Mouse (Mus musculus): Measurements from ENCODE around the gene Astn2. TPM values are rescaled to one million over a fixed set of nuclear protein-coding genes. Genes with fewer than 3 reads are reported as not detected.

Gene Astn2
- polyA plus RNA-seq, 1 experiment = not detected

DNA sequence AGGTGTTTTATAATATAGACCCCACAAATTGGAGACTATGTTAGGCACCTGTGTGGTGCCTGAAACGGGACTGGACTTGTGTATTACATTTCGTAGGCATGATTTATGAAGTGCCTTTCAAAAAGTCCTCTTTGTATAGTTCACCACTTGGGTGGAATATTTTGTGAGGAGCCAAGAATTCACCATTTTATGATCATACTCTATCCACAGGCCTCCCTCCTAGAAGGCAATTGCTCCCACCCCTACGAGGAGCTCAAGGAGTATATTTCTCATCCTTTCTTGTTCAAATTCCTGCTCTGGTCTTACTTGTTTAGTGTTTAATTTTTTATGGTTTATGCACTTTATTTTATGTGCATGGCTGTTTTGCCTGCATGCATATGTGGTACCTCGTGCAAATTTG is 1021.3 kb downstream of the Astn2 start:
- Histone ChIP-seq H3K79me2 (ENCODE audit: control insufficient read depth, insufficient read depth) (no peaks in the 10 kb centered on the region), H3K36me3 (ENCODE audit: control insufficient read depth, insufficient read depth) (no peaks in the 10 kb centered on the region), H3ac (ENCODE audit: control insufficient read depth, insufficient read length) (no peak overlapping the region), H3K4me3 (no peak overlapping the region), H3K27me3 (ENCODE audit: control insufficient read depth, insufficient read depth, insufficient read length) (no peaks in the 10 kb centered on the region), H3K4me2 (ENCODE audit: low read depth) (no peak overlapping the region)
- TF ChIP-seq REST (IDR thresholded peaks at IDR 0.05; ENCODE audit: insufficient read depth, insufficient read length) (no peak), MYOG (IDR thresholded peaks at IDR 0.05; ENCODE audit: control insufficient read depth in 1 of 3, insufficient read depth in 1 of 3, insufficient read length in 2 of 3, low read depth in 2 of 3) (no peak), SRF (IDR thresholded peaks at IDR 0.05; ENCODE audit: control insufficient read depth, insufficient read length, low read depth) (no peak), MAX (IDR thresholded peaks at IDR 0.05; ENCODE audit: low read depth) (no peak), TCF12 (IDR thresholded peaks at IDR 0.05; ENCODE audit: insufficient read depth, poor library complexity, severe bottlenecking) (no peak), TCF3 (IDR thresholded peaks at IDR 0.05; ENCODE audit: insufficient read length, low read depth) (no peak)

DNA sequence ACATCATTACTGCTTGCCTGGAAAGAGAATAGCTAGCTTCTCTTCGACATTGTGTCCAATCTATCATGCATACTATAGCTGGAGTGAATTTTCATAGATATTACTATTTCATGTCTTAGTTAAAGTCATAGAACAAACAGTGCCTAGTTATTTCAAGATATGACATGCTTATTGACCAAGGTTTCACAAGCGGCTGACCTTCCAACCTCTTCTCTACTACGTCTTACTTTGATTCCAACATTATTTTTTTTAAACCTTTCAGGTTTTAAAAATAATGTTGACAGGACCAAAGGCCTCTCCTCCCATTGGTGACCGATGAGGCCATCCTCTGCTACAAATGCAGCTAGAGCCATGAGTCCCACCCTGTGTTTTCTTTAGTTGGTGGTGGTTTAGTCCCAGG is 1025.0 kb downstream of the Astn2 start:
- Histone ChIP-seq H3K4me3 (no peak overlapping the region), H3K4me2 (ENCODE audit: low read depth) (no peak overlapping the region), H3K79me2 (ENCODE audit: control insufficient read depth, insufficient read depth) (no peaks in the 10 kb centered on the region), H3ac (ENCODE audit: control insufficient read depth, insufficient read length) (no peak overlapping the region), H3K27me3 (ENCODE audit: control insufficient read depth, insufficient read depth, insufficient read length) (no peaks in the 10 kb centered on the region), H3K36me3 (ENCODE audit: control insufficient read depth, insufficient read depth) (no peaks in the 10 kb centered on the region)
- no peak for TF ChIP-seq POLR2AphosphoS2 (IDR thresholded peaks at IDR 0.05; ENCODE audit: insufficient read length, low read depth)
- no peak for TF ChIP-seq REST (IDR thresholded peaks at IDR 0.05; ENCODE audit: insufficient read depth, insufficient read length)
- TF ChIP-seq CEBPB (IDR thresholded peaks at IDR 0.05; ENCODE audit: insufficient read depth, poor library complexity, severe bottlenecking) = no peak
- TF ChIP-seq E2F4 (IDR thresholded peaks at IDR 0.05; ENCODE audit: insufficient read depth) = no peak
- TF ChIP-seq USF1 (IDR thresholded peaks at IDR 0.05; ENCODE audit: low read depth) = no peak
- no peak for TF ChIP-seq TCF12 (IDR thresholded peaks at IDR 0.05; ENCODE audit: insufficient read depth, poor library complexity, severe bottlenecking)
- TF ChIP-seq MYOG (IDR thresholded peaks at IDR 0.05; ENCODE audit: control insufficient read depth in 1 of 3, insufficient read depth in 1 of 3, insufficient read length in 2 of 3, low read depth in 2 of 3) = no peak
- no peak for TF ChIP-seq TCF3 (IDR thresholded peaks at IDR 0.05; ENCODE audit: insufficient read length, low read depth)
- no peak for TF ChIP-seq MAX (IDR thresholded peaks at IDR 0.05; ENCODE audit: low read depth)
- TF ChIP-seq POLR2A (IDR thresholded peaks at IDR 0.05; ENCODE audit: insufficient read length, low read depth) = no peak

DNA sequence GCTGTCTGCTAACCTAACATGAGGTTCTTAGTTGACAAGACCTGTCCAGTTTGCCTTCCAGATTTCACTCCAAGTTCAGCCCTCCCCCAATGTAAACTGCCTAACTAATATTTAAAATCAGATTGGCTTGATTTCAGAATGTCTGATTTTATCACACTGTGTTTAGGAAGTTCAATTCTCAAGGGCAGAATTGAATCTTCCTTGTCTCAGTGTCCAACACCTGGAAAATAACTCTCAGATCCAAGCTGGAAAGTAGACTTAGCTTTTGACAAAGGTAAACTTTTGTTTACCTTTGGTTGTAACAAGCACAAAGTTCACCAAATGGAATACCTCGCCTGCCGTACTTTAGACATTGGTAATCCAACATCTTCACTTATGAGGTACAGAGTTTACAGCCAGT is 1027.8 kb downstream of the Astn2 start:
- Histone ChIP-seq H3K79me2 (ENCODE audit: control insufficient read depth, insufficient read depth) (no peaks in the 10 kb centered on the region), H3K27me3 (ENCODE audit: control insufficient read depth, insufficient read depth, insufficient read length) (no peaks in the 10 kb centered on the region), H3ac (ENCODE audit: control insufficient read depth, insufficient read length) (no peak overlapping the region), H3K36me3 (ENCODE audit: control insufficient read depth, insufficient read depth) (no peaks in the 10 kb centered on the region), H3K4me2 (ENCODE audit: low read depth) (no peak overlapping the region), H3K4me3 (no peak overlapping the region)
- TF ChIP-seq MYOG (IDR thresholded peaks at IDR 0.05; ENCODE audit: control insufficient read depth in 1 of 3, insufficient read depth in 1 of 3, insufficient read length in 2 of 3, low read depth in 2 of 3) (no peak), E2F4 (IDR thresholded peaks at IDR 0.05; ENCODE audit: insufficient read depth) (no peak), POLR2A (IDR thresholded peaks at IDR 0.05; ENCODE audit: insufficient read length, low read depth) (no peak), MAX (IDR thresholded peaks at IDR 0.05; ENCODE audit: low read depth) (no peak), MYOD1 (IDR thresholded peaks at IDR 0.05; ENCODE audit: control insufficient read depth in 1 of 3, insufficient read length in 2 of 3, low read depth in 2 of 3) (no peak), SRF (IDR thresholded peaks at IDR 0.05; ENCODE audit: control insufficient read depth, insufficient read length, low read depth) (no peak), USF1 (IDR thresholded peaks at IDR 0.05; ENCODE audit: low read depth) (no peak), REST (IDR thresholded peaks at IDR 0.05; ENCODE audit: insufficient read depth, insufficient read length) (no peak)

DNA sequence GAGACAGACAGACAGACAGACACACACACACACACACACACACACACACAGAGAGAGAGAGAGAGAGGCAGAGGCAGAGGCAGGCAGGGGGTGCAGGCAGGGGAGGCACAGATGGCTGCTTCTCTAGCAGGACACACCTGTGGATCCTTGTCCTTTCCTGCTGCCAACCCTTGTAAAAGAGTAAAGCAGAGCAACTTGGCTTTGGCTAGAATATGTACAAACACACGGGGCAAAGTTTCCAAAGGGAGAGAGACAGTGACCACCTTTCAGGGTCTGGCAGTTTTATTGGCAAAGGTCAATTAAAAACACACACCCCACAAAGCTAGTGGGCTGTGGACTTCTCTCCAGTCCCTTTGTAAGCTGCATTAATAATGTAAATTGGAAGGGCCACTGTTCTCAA is 1030.6 kb downstream of the Astn2 start:
- TF ChIP-seq CEBPB (IDR thresholded peaks at IDR 0.05; ENCODE audit: insufficient read depth, poor library complexity, severe bottlenecking) (no peak), REST (IDR thresholded peaks at IDR 0.05; ENCODE audit: insufficient read depth, insufficient read length) (no peak), SRF (IDR thresholded peaks at IDR 0.05; ENCODE audit: control insufficient read depth, insufficient read length, low read depth) (no peak), E2F4 (IDR thresholded peaks at IDR 0.05; ENCODE audit: insufficient read depth) (no peak), TCF3 (IDR thresholded peaks at IDR 0.05; ENCODE audit: insufficient read length, low read depth) (no peak), USF1 (IDR thresholded peaks at IDR 0.05; ENCODE audit: low read depth) (no peak), MAX (IDR thresholded peaks at IDR 0.05; ENCODE audit: low read depth) (no peak), POLR2A (IDR thresholded peaks at IDR 0.05; ENCODE audit: insufficient read length, low read depth) (no peak), MYOG (IDR thresholded peaks at IDR 0.05; ENCODE audit: control insufficient read depth in 1 of 3, insufficient read depth in 1 of 3, insufficient read length in 2 of 3, low read depth in 2 of 3) (no peak), TCF12 (IDR thresholded peaks at IDR 0.05; ENCODE audit: insufficient read depth, poor library complexity, severe bottlenecking) (no peak)
- no peak overlapping the region for H3K4me2 ChIP-seq (ENCODE audit: low read depth)
- no peaks in the 10 kb centered on the region for H3K36me3 ChIP-seq (ENCODE audit: control insufficient read depth, insufficient read depth)
- H3K4me3 ChIP-seq = no peak overlapping the region
- no peaks in the 10 kb centered on the region for H3K27me3 ChIP-seq (ENCODE audit: control insufficient read depth, insufficient read depth, insufficient read length)
- H3K79me2 ChIP-seq (ENCODE audit: control insufficient read depth, insufficient read depth) = no peaks in the 10 kb centered on the region
- no peak overlapping the region for H3ac ChIP-seq (ENCODE audit: control insufficient read depth, insufficient read length)

DNA sequence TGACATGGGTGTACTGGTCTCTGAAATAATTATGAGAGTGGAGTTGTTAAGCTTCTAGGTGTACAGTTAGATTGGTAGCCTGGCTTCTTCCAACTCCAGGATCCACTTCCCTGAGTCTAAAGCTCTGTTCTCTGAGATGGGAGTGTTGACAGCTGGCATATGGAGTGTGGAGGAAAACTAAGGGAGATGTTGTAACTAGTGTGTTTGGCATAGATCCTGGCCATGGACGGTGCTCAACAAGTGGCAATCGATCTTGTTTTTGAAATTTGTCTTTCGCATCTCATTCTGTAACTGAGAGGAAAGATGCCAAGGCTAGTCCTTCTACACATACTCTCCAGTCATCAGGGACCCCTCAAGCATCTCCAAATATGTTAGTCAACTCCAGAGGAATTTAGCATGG is 1031.7 kb downstream of the Astn2 start:
- Histone ChIP-seq H3K36me3 (ENCODE audit: control insufficient read depth, insufficient read depth) (no peaks in the 10 kb centered on the region), H3K4me3 (no peak overlapping the region), H3ac (ENCODE audit: control insufficient read depth, insufficient read length) (no peak overlapping the region), H3K4me2 (ENCODE audit: low read depth) (no peak overlapping the region), H3K79me2 (ENCODE audit: control insufficient read depth, insufficient read depth) (no peaks in the 10 kb centered on the region), H3K27me3 (ENCODE audit: control insufficient read depth, insufficient read depth, insufficient read length) (no peaks in the 10 kb centered on the region)
- TF ChIP-seq POLR2A (IDR thresholded peaks at IDR 0.05; ENCODE audit: insufficient read length, low read depth) (no peak), REST (IDR thresholded peaks at IDR 0.05; ENCODE audit: insufficient read depth, insufficient read length) (no peak), SRF (IDR thresholded peaks at IDR 0.05; ENCODE audit: control insufficient read depth, insufficient read length, low read depth) (no peak), POLR2AphosphoS2 (IDR thresholded peaks at IDR 0.05; ENCODE audit: insufficient read length, low read depth) (no peak), TCF3 (IDR thresholded peaks at IDR 0.05; ENCODE audit: insufficient read length, low read depth) (no peak), MYOG (IDR thresholded peaks at IDR 0.05; ENCODE audit: control insufficient read depth in 1 of 3, insufficient read depth in 1 of 3, insufficient read length in 2 of 3, low read depth in 2 of 3) (no peak), MAX (IDR thresholded peaks at IDR 0.05; ENCODE audit: low read depth) (no peak), CEBPB (IDR thresholded peaks at IDR 0.05; ENCODE audit: insufficient read depth, poor library complexity, severe bottlenecking) (no peak), E2F4 (IDR thresholded peaks at IDR 0.05; ENCODE audit: insufficient read depth) (no peak), USF1 (IDR thresholded peaks at IDR 0.05; ENCODE audit: low read depth) (no peak), TCF12 (IDR thresholded peaks at IDR 0.05; ENCODE audit: insufficient read depth, poor library complexity, severe bottlenecking) (no peak), MYOD1 (IDR thresholded peaks at IDR 0.05; ENCODE audit: control insufficient read depth in 1 of 3, insufficient read length in 2 of 3, low read depth in 2 of 3) (no peak)

Data from myocyte (in vitro differentiated cells).